Mouse (Mus musculus): ENCODE measurements around the gene Ahnak2.

The Ahnak2 gene

GRCm38 (mm10) chr12:112743168-112743975 lies 59.1 kb downstream of the Ahnak2 start:
- ChIA-PET CTCF (interaction anchor here (0.6 to 3.0 kb wide), 34 partner anchors 8 to 474 kb away, joined by 3 to 15 read pairs (median 5); partner anchors contain the start of genes Cep170b (in 2 of the 4), Pld4 (in 2 of the 4) and Cdca4 (in 1 of the 4)), POLR2A (interaction anchor here (0.6 to 2.8 kb wide), 16 partner anchors 13 to 1029 kb away, joined by 3 to 12 read pairs (median 3); partner anchors contain the start of gene Cdca4 (in 2 of the 4))

GRCm38 (mm10) chr12:112742768-112743167 lies 59.7 kb downstream of the Ahnak2 start:
- ChIA-PET CTCF (interaction anchor here (0.9 to 3.0 kb wide), 25 partner anchors 11 to 475 kb away, joined by 3 to 15 read pairs (median 5); partner anchors contain the start of genes Cep170b (in 2 of the 4) and Pld4 (in 1 of the 4)), POLR2A (interaction anchor here in 3 of 4 experiments (0.7 to 2.8 kb wide), 14 partner anchors 12 to 107 kb away, joined by 3 to 12 read pairs (median 3); partner anchors contain the start of gene Cdca4 (in 2 of the 3))

DNA sequence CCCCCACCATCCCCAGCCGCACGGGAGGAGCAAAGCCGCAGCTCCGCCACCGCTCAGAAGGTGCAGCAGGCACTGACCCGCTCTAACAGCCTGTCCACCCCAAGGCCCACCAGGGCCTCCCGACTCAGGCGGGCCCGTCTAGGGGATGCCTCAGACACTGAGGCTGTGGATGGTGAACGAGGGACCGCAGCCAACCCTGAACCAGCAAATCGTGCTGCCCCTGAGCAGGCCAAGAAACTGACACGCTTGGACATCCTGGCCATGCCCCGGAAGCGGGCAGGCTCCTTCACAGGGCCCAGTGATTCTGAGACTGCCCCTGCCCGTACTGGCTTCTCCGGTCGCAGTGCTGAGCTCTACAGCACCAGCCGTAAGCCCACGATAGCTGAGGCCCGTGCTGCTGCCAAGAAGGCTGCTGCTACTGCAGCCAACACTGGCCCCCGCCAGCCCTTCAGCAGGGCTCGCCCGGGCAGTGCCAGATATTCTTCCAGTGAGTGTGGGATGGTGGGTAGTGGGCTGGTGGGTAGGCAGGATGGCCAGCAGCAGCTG lies 63.4 kb downstream of the Ahnak2 start:
- CTCF ChIA-PET, result interaction anchor here in 3 of 4 experiments (1.0 to 1.7 kb wide), 5 partner anchors 9 to 32 kb away, joined by 3 to 7 read pairs (median 3); no protein-coding TSS in a partner anchor
- POLR2A ChIA-PET, result interaction anchor here in 2 of 4 experiments (1.1 to 2.6 kb wide), 5 partner anchors 8 to 133 kb away, joined by 3 to 6 read pairs (median 5); no protein-coding TSS in a partner anchor

- ChIA-PET POLR2A (interaction anchor here in 2 of 4 experiments (1.3 to 2.6 kb wide), 5 partner anchors 9 to 132 kb away, joined by 3 to 6 read pairs (median 5); no protein-coding TSS in a partner anchor), CTCF (interaction anchor here in 3 of 4 experiments (0.7 to 1.7 kb wide), 6 partner anchors 8 to 32 kb away, joined by 3 to 7 read pairs (median 3); no protein-coding TSS in a partner anchor)
Measured at GRCm38 (mm10) chr12:112738281-112739022, 64.0 kb downstream of the Ahnak2 start.

GRCm38 (mm10) chr12:112737761-112738160 lies 64.7 kb downstream of the Ahnak2 start:
- POLR2A ChIA-PET, result interaction anchor here in 2 of 4 experiments (1.2 to 2.6 kb wide), 5 partner anchors 10 to 57 kb away, joined by 3 to 6 read pairs (median 5); no protein-coding TSS in a partner anchor
- CTCF ChIA-PET, result interaction anchor here in 3 of 4 experiments (0.7 to 1.7 kb wide), 5 partner anchors 10 to 31 kb away, joined by 3 to 7 read pairs (median 3); no protein-coding TSS in a partner anchor

- POLR2A ChIA-PET, result interaction anchor here in 2 of 4 experiments (1.2 to 2.1 kb wide), 3 partner anchors 10 to 57 kb away, joined by 3 to 6 read pairs (median 3); no protein-coding TSS in a partner anchor
Measured at GRCm38 (mm10) chr12:112737081-112737480, 65.4 kb downstream of the Ahnak2 start.

GRCm38 (mm10) chr12:112736636-112736925 lies 65.9 kb downstream of the Ahnak2 start:
- POLR2A ChIA-PET, result interaction anchor here in 2 of 4 experiments (0.8 to 1.2 kb wide), 5 partner anchors 8 to 58 kb away, joined by 3 to 4 read pairs (median 3); no protein-coding TSS in a partner anchor
- CTCF ChIA-PET, result interaction anchor here in 2 of 4 experiments (1.0 to 1.8 kb wide), 2 partner anchors 12 to 13 kb away, joined by 3 to 5 read pairs; no protein-coding TSS in a partner anchor

More at GRCm38 (mm10) chr12:112737081-112737480, 65.4 kb downstream of the Ahnak2 start:
- CTCF ChIA-PET, result interaction anchor here in 2 of 4 experiments (1.0 to 1.7 kb wide), 3 partner anchors 10 to 13 kb away, joined by 3 to 7 read pairs (median 4); no protein-coding TSS in a partner anchor

DNA sequence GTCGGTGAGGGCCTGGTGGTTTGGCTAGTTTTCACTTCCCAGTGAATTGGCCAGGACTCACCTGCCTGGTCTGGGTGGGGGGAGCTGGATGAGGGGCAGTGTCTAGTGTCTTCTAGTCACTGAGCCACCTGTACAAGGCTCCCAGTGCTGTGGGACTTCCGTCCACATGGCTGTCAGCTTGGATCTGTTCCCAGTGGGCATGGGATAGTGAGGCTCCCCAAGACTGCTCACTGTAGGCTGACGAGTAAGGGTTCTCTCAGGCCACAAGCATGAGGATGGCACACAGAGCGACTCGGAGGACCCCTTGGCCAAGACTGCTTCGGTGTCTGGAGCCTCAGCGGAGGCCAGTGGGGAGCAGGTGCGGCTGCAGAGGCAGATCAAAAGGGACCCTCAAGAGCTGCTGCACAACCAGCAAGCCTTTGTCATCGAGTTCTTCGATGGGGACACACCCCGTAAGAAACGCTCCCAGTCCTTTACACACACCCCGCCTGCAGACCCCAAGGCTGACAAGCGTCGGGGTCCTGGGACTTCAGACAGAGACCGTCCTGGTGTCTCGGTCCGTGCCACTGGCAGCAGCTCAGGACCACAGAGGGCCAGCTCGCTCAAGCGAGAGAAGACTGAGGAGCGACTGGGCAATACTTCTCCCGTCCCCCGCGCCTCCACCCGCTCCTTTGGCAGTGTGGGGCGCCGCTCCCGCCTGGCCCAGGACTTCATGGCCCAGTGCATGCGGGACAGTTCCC lies 66.4 kb downstream of the Ahnak2 start:
- ChIA-PET CTCF (interaction anchor here in 2 of 4 experiments (1.0 to 1.8 kb wide), 4 partner anchors 12 kb away, joined by 3 to 5 read pairs (median 5); no protein-coding TSS in a partner anchor), POLR2A (interaction anchor here in 2 of 4 experiments (0.8 to 1.2 kb wide), 5 partner anchors 9 to 58 kb away, joined by 3 to 4 read pairs (median 3); no protein-coding TSS in a partner anchor)

- CTCF ChIA-PET, result interaction anchor here in 2 of 4 experiments (0.9 to 1.8 kb wide), 4 partner anchors 8 to 13 kb away, joined by 3 to 5 read pairs (median 5); no protein-coding TSS in a partner anchor
- POLR2A ChIA-PET, result interaction anchor here in 2 of 4 experiments (0.6 to 1.2 kb wide), 2 partner anchors 14 to 96 kb away, joined by 3 to 6 read pairs; no protein-coding TSS in a partner anchor
Measured at GRCm38 (mm10) chr12:112734881-112735655, 67.4 kb downstream of the Ahnak2 start.

DNA sequence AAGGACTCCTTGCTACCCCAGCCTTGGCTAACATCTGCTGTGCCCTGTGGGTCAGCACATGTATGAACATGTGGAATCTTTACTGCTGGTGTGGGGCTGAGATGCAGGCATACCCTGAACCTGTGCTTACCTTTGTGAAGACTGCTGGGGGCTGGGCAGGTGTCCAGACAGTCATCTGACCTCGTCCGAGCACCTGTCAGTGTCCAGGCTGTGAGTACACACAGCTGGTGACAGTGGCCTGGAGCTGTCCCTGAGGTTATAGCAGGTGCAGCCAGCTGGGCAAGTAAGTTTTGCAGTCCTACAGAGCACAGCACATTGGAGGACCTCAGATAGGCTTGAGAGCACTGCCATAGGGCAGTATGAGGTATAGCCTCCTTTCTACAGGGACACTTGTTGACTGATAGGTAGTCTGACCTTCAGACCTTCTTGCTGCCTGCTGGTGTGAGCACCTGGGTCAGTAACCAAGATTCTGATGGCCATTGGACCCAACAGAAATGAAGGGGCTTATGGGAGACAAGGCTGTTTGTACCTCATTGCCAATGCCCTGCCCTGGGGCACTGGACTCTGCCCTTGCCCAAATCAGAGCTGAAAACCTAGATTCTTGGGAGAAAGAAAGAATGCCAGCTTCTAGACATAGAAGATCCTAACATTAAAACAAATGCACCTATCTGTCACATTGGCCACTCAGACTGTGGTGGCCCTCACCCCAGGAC lies 68.2 kb downstream of the Ahnak2 start:
- ChIA-PET POLR2A (no interaction called here), CTCF (no interaction called here)

GRCm38 (mm10) chr12:112732591-112732990 lies 69.9 kb downstream of the Ahnak2 start:
- CTCF ChIA-PET, result interaction anchor here in 2 of 4 experiments (0.7 to 1.4 kb wide), 3 partner anchors 9 to 25 kb away, joined by 3 read pairs; no protein-coding TSS in a partner anchor

DNA sequence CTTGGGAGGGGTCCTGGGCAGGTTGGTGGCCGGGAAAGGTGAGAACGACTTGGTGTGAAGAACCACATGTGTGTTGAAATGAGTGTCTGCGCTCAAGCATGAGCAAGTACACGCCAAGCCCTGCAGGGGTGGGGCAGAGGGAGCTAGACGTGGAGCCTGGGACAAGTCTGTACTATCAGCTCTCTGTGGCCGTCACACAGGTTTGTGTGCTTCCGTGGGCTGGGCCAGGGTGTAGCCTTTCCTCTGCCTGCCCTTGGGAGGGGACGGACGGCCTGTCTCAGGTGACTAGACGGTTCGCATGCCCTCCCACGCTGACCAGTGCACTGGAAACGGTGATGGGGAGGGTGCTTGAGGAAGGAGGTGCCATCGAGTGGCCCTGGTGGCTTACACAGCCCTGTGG lies 71.6 kb downstream of the Ahnak2 start:
- ChIA-PET POLR2A (interaction anchor here in 3 of 4 experiments (0.9 to 1.8 kb wide), 6 partner anchors 9 to 63 kb away, joined by 3 to 6 read pairs (median 4); no protein-coding TSS in a partner anchor), CTCF (interaction anchor here in 2 of 4 experiments (0.7 to 1.0 kb wide), 4 partner anchors 8 to 13 kb away, joined by 3 to 4 read pairs (median 3); no protein-coding TSS in a partner anchor)

More at GRCm38 (mm10) chr12:112732591-112732990, 69.9 kb downstream of the Ahnak2 start:
- POLR2A ChIA-PET, result no interaction called here

GRCm38 (mm10) chr12:112727801-112728200 lies 74.7 kb downstream of the Ahnak2 start:
- CTCF ChIA-PET, result interaction anchor here in 1 of 4 experiments (2.1 kb wide), 1 partner anchor 21 kb away, joined by 6 read pairs; no protein-coding TSS in a partner anchor
- POLR2A ChIA-PET, result no interaction called here

- POLR2A ChIA-PET, result interaction anchor here in 3 of 4 experiments (0.6 to 1.3 kb wide), 14 partner anchors 12 to 182 kb away, joined by 3 to 5 read pairs (median 3); partner anchors contain the start of genes Adssl1 (in 1 of the 3) and Siva1 (in 1 of the 3)
- CTCF ChIA-PET, result interaction anchor here (0.5 to 2.8 kb wide), 77 partner anchors 9 to 1736 kb away, joined by 3 to 20 read pairs (median 4); partner anchors contain the start of genes Akt1 (in 2 of the 4), Cdca4 (in 1 of the 4), Crip1 (in 1 of the 4) and Tex22 (in 1 of the 4)
Measured at GRCm38 (mm10) chr12:112724077-112724805, 78.2 kb downstream of the Ahnak2 start.

All from embryonic stem cell, embryonic (primary cell).